ENCODE assay signal across 27 mouse cellular contexts in the genomic region with DNA sequence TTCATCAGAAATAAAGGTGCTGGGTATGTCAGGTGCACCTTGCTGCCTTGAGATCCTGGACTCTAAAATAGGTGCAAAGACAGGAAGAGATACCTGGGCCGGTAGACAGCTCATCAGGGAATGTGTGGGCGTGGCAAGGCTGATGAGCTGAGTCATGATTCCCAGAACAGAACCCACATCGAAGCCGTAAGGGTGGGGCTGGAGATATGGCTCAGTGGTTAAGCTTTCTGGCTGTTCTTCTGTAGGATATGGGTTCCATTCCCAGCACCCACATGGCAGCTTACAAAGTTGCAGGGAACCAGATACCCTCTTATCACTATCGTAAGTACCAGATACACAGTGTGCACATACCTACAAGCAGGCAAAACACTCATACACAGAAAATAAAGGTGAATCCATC.
DNase-seq lines count a peak whose midpoint lies in the region; ATAC-seq and TF ChIP-seq lines count a peak whose summit lies in the region.
"Had no signal": no experiment of that assay in that cellular context is flagged by ENCODE, and none has a peak within 500 bp of the region (broad histone marks: within the 10 kb centered on the region; RNA-seq: fewer than 3 reads in every experiment).

No protein-coding gene starts in this region.

- no peak overlapping the region for H3K4me3 ChIP-seq in heart, embryonic 13.5 days
- H3K4me3 ChIP-seq in liver, postnatal 0 days (ENCODE audit: low read depth, low read length): no peak overlapping the region
- H3K4me3 ChIP-seq in midbrain, embryonic 11.5 days (ENCODE audit: low read depth, low read length): no peak overlapping the region
- H3K4me3 ChIP-seq: embryonic facial prominence, embryonic 10.5 days; embryonic facial prominence, embryonic 15.5 days; forebrain, embryonic 12.5 days; hindbrain, embryonic 13.5 days; lung, embryonic 15.5 days; midbrain, embryonic 12.5 days; myocyte; neural tube, embryonic 12.5 days had no signal

- TF ChIP-seq CTCF in liver, postnatal 0 days (IDR thresholded peaks at IDR 0.05; ENCODE audit: low read depth): no peak

- DNase-seq in frontal cortex, postnatal 14 days (ENCODE audit: low spot score in 2 of 2): no peak
- no peak for DNase-seq in heart, adult 9 months (ENCODE audit: low spot score in 2 of 2)
- peak; percentile 32 for DNase-seq in liver
- DNase-seq in liver, postnatal 0 days: no peak
- no peak for DNase-seq in midbrain, embryonic 11.5 days (ENCODE audit: low spot score, missing footprints)
- DNase-seq: adrenal gland, adult 2 months; adrenal gland, postnatal 36 days; cerebellum, adult 8-10 months; cerebellum, postnatal 25 days; gastrocnemius, postnatal 14 days; kidney, adult 9 months; spleen, adult 18-20 months; thymus, postnatal 14 days had no signal

- TF ChIP-seq EP300 in liver, postnatal 0 days (IDR thresholded peaks at IDR 0.05; ENCODE audit: low read depth): no peak

- peak overlapping the region; percentile 85 for H3K27ac ChIP-seq in heart, embryonic 13.5 days (replicated peaks)
- H3K27ac ChIP-seq in liver, postnatal 0 days (ENCODE audit: low read depth): no peak overlapping the region
- H3K27ac ChIP-seq in midbrain, embryonic 11.5 days (ENCODE audit: low read depth, low read length): no peak overlapping the region
- H3K27ac ChIP-seq: embryonic facial prominence, embryonic 10.5 days; embryonic facial prominence, embryonic 15.5 days; forebrain, embryonic 12.5 days; hindbrain, embryonic 13.5 days; lung, embryonic 15.5 days; midbrain, embryonic 12.5 days; neural tube, embryonic 12.5 days had no signal

- 0 out of 2 replicates have a peak, but pooled peaks have one; percentile 13 for ATAC-seq in frontal cortex, adult (ENCODE audit: low TSS enrichment)
- ATAC-seq in heart, embryonic 13.5 days (ENCODE audit: extremely low read depth, insufficient number of reproducible peaks, low FRiP score, low TSS enrichment): no peak
- no peak for ATAC-seq in liver, postnatal 0 days
- no peak for ATAC-seq in midbrain, embryonic 11.5 days (ENCODE audit: low FRiP score)
- ATAC-seq: activated CD4-positive, CD25-positive, alpha-beta regulatory T cell, adult 4 months; intestine, embryonic 16.5 days had no signal

- H3K9me3 ChIP-seq in heart, embryonic 13.5 days: 0 out of 2 replicates have a peak, but pooled peaks cover 6% of the 10 kb centered on the region
- no peaks in the 10 kb centered on the region; the same call in 1 of the 2 replicates for H3K9me3 ChIP-seq in liver, postnatal 0 days (ENCODE audit: low read length)
- no peaks in the 10 kb centered on the region for H3K9me3 ChIP-seq in midbrain, embryonic 11.5 days (ENCODE audit: control insufficient read depth, low read length)
- H3K9me3 ChIP-seq: embryonic facial prominence, embryonic 10.5 days; embryonic facial prominence, embryonic 15.5 days; forebrain, embryonic 12.5 days; hindbrain, embryonic 13.5 days; lung, embryonic 15.5 days; midbrain, embryonic 12.5 days had no signal

- H3K4me2 ChIP-seq in heart, embryonic 13.5 days: no peak overlapping the region
- no peak overlapping the region for H3K4me2 ChIP-seq in liver, postnatal 0 days (ENCODE audit: low read depth, low read length)
- no peak overlapping the region for H3K4me2 ChIP-seq in midbrain, embryonic 11.5 days
- H3K4me2 ChIP-seq: embryonic facial prominence, embryonic 15.5 days; forebrain, embryonic 12.5 days; hindbrain, embryonic 13.5 days; lung, embryonic 15.5 days; midbrain, embryonic 12.5 days; neural tube, embryonic 12.5 days had no signal

- WGBS in heart, embryonic 13.5 days: 66% methylated on average over 5 of the region's 5 CpGs
- 66% methylated on average over 5 of the region's 5 CpGs for WGBS in liver, postnatal 0 days (ENCODE audit: insufficient replicate concordance)
- WGBS in midbrain, embryonic 11.5 days: 87% methylated on average over 5 of the region's 5 CpGs

- no peak overlapping the region for H3K9ac ChIP-seq in heart, embryonic 13.5 days
- H3K9ac ChIP-seq in liver, postnatal 0 days (replicated peaks): no peak overlapping the region
- no peak overlapping the region for H3K9ac ChIP-seq in midbrain, embryonic 11.5 days (ENCODE audit: low read length)
- H3K9ac ChIP-seq: embryonic facial prominence, embryonic 15.5 days; forebrain, embryonic 12.5 days; forebrain, postnatal 0 days; hindbrain, embryonic 13.5 days; lung, embryonic 15.5 days; midbrain, embryonic 12.5 days; neural tube, embryonic 12.5 days had no signal

- peaks cover 19% of the 10 kb centered on the region for H3K4me1 ChIP-seq in heart, embryonic 13.5 days
- H3K4me1 ChIP-seq in liver, postnatal 0 days (ENCODE audit: insufficient read depth): no peaks in the 10 kb centered on the region
- H3K4me1 ChIP-seq in midbrain, embryonic 11.5 days (ENCODE audit: control insufficient read depth, insufficient read depth, low read length): no peaks in the 10 kb centered on the region
- H3K4me1 ChIP-seq: embryonic facial prominence, embryonic 10.5 days; forebrain, embryonic 12.5 days; hindbrain, embryonic 13.5 days; lung, embryonic 15.5 days; midbrain, embryonic 12.5 days; neural tube, embryonic 12.5 days had no signal

- H3K27me3 ChIP-seq in heart, embryonic 13.5 days (replicated peaks): no peaks in the 10 kb centered on the region
- H3K27me3 ChIP-seq in liver, postnatal 0 days (ENCODE audit: insufficient read depth, low read length): no peaks in the 10 kb centered on the region
- no peaks in the 10 kb centered on the region for H3K27me3 ChIP-seq in midbrain, embryonic 11.5 days (ENCODE audit: control insufficient read depth, insufficient read depth, low read length)
- H3K27me3 ChIP-seq: CH12.LX; embryonic facial prominence, embryonic 15.5 days; forebrain, embryonic 12.5 days; hindbrain, embryonic 13.5 days; lung, embryonic 15.5 days; midbrain, embryonic 12.5 days; neural tube, embryonic 12.5 days had no signal

- no peaks in the 10 kb centered on the region for H3K36me3 ChIP-seq in heart, embryonic 13.5 days
- H3K36me3 ChIP-seq in liver, postnatal 0 days (replicated peaks; ENCODE audit: insufficient read depth, low read length): no peaks in the 10 kb centered on the region
- no peaks in the 10 kb centered on the region for H3K36me3 ChIP-seq in midbrain, embryonic 11.5 days (ENCODE audit: control insufficient read depth, insufficient read depth, low read length)
- H3K36me3 ChIP-seq: embryonic facial prominence, embryonic 10.5 days; embryonic facial prominence, embryonic 15.5 days; forebrain, embryonic 12.5 days; hindbrain, embryonic 13.5 days; lung, embryonic 15.5 days; midbrain, embryonic 12.5 days; neural tube, embryonic 12.5 days had no signal
